Mouse (Mus musculus) urinary bladder, postnatal 14 days (tissue): ENCODE results near the gene Slc35f1.

Experiments used
- DNase-seq: peaks from one replicate; pipeline ENCODE4 v3.0.0; 2021; ENCODE audit warnings: low spot score

The Slc35f1 gene

DNA sequence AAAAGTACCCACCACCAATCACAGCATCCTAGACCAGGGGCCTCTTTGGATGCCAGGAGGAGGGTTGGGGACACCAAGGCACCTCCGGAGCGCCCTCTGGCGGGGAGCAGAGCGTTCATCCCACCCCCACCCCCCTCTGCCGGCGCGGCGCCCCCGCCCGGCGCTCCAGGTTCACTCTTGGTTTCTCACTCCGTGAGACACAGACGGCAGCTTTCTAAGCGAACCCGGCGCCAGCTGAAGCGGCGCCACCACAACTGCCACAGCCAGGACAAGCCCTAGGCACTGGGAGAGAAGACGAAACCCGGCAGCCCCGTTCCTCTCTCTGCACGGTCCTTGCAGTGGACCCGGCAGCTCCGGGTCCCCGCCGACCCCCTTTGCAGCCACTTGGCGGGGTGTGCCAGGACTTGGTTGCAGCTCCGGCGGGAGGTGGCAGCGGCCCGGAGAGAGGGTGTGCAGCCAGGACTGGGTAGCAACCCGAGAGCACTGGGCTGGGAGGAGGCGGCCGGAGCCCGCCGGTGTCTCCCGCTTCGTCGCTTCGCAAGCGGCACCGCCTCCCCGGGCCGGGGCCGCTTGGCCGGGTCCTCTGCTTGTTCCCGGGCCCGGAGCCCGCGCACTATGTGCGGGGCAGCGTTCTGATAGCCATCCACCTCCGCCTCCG, at the start of gene Slc35f1:
TSS of gene Slc35f1 (plus strand) at position 200 of the 658 bp plus-strand sequence.
- DNase-seq: peak; percentile 60

DNA sequence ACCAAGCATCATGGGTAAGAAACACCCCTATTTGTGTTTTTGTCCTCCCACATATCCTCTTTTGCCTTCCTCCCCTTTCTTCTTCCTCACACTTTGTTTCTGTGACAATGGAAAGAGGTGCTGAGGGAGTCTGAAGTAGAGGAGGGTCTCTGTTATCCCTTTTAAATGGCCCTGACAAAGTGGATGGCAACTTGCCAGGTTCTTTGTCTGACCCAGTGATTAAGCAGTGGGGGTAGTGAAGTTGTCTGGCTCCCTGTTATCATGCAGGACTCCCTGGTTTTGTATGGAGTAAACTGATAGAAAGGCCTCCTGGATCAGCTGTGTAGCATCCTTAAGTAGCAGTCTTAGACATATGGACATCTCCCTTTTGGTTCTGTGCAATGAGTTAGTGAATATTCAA, 19.1 kb upstream of the Slc35f1 start:
- DNase-seq: no peak

DNA sequence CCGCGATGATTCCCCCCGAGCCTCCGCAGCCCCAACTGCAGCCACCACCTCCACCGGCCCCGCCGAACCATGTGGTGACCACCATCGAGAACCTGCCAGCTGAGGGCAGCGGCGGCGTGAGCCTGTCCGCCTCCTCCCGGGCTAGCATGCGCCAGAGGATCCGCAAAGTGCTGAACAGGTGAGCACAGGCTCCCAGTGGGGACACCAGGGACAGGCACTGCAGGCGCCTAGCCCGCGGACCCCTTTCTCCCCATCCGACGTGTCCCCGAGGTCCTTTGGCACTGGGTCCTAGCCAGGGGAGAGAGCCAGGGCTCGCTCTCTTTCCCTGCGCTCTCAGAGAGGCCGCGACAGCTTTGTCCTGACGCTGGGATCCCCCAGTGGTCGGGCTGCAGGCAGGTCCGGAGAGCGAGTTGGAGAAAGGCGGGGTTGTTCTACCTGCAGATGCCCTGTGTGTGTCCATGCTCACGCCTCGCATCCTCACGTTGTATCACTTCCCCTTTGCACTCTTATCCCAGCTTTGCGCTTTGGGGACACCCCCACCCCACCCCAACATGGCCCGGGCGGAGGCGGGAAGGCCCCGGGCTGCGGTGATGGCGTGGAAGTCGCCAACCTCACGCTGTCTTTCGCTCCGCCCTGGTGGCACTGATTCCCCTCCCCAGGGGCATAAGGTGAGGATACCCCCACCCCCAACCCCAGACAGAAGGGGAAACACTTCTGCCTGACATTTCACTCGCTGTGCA, 829 bp downstream of the Slc35f1 start:
- no peak for DNase-seq

DNA sequence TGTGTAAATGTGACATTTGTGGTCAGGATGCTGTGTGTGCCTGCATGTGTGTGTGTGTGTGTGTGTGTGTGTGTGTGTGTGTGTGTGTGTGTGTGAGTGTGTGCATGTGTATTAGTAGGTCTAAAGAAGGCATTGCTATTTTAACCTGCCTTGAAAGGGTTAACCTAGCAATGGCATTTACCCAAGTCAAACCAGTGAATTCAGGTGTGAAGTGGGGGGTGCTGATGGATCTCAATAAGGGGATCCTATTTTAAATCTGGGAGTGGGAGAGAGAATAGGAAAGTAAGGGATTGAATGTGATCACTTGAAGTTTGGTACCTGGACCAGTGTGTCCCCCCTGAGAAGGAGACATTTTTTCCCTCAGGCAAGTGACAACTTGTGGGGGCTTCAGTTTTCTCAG, 13.4 kb downstream of the Slc35f1 start:
- DNase-seq: no peak

DNA sequence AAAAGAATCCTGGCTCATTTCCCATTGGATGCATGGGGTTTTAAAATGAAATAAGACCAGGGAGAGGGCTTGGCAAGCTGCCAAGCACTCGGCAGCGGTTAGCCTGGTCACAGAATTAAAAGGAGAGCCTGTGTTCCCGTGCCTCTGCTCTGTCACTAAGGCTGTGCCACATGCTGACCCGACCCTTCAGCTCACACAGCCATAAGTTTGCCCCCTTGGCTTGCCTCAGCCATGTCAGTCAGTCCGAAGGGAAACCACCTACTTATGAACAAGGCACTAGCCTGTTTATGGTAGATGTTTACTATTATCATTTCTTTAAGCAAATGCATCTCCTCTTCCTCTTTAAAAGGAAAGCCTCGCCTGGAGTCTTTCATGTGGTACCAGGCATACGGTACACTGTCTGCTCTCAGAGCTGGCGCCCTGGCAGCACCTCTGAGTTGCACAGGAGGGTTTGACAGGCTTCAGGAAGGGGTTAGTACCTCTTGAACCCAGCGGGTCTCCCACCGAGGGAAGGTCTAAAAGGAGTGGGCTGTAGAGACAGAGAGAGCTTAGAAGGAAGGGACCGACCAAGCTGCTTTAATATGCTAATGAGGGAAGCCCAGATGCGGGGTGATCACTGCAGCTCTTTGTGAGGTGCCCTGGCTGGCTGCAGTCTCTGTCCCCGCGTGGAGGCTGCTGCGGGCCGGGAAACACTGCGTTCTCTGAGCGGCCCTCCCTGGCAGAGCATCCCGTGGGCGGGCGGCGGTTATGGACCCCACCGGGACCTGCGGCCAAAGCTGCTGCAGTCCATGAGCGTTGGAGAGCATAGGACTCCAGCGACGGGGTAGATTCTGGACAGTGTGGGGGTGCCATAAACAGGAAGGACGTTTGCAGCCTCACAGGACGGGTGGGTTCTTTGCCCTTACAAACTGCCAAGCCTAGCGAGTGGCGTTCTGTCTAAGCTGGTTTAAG, 14.0 kb downstream of the Slc35f1 start:
- peak; percentile 3 for DNase-seq

DNA sequence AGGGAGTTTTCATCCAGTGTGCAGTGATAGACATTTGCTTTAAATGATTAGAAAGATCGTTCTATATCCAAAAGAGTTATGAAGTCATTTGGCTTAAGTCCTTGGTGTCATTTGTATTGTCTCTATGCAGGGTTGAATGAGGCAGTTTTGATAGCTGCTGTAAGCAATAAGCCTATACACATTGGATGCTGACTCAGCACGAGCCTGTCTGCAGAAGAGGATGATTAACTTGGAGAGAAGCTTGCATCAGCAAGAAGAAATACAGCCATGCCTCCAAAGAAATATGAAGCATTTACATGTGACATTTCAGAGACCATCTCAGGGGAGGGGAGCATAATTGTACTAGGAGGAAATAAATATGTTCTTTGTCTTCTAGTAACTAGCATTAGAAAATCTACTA, 19.1 kb downstream of the Slc35f1 start:
- no peak for DNase-seq

- DNase-seq: no peak
These were observed 21.8 kb downstream of the Slc35f1 start for GRCm38 (mm10) chr10:52712166-52712565.

DNA sequence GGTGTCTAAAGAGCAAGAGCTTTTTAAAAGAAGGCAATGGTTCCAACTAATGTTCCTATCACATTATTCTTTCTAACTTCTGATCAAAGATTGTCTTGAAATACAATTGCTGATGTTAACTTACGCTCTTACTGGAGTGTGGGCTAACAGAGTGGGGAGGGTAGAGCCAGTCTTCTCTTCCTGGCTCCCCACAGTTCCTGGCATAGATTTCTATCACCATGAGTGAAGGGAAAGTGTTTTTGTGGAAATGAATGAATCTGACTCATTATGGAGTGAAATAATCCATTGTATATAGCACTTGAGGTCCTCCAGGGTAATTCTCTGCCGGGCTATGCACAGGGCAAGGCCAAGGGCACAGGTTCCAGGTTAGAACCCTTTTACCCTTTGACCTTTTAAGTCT, 24.2 kb downstream of the Slc35f1 start:
- no peak for DNase-seq

- no peak for DNase-seq
These were observed 24.8 kb downstream of the Slc35f1 start for GRCm38 (mm10) chr10:52715146-52715545.

GRCm38 (mm10) chr10:52718199-52718917, 28.0 kb downstream of the Slc35f1 start:
- no peak for DNase-seq

DNA sequence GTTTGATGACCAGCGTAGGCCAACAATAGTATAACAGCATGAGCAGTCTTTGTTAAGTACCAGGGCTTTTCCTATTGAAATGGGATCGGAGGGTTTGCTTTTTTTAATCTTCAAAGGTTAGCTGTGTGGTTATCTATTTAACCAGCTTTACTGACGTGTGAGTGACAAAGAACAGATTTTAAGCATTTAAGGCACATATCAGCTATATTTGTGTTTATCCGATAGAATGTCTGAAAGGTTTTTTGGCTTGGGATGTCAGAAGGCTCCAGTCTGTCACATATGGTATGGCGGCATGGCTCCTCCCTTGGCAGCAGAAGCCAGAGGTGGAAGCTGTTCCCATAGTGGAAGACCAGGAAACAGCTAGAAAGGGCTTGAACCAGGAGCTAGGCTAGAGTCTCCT, 36.3 kb downstream of the Slc35f1 start:
- DNase-seq: no peak

DNA sequence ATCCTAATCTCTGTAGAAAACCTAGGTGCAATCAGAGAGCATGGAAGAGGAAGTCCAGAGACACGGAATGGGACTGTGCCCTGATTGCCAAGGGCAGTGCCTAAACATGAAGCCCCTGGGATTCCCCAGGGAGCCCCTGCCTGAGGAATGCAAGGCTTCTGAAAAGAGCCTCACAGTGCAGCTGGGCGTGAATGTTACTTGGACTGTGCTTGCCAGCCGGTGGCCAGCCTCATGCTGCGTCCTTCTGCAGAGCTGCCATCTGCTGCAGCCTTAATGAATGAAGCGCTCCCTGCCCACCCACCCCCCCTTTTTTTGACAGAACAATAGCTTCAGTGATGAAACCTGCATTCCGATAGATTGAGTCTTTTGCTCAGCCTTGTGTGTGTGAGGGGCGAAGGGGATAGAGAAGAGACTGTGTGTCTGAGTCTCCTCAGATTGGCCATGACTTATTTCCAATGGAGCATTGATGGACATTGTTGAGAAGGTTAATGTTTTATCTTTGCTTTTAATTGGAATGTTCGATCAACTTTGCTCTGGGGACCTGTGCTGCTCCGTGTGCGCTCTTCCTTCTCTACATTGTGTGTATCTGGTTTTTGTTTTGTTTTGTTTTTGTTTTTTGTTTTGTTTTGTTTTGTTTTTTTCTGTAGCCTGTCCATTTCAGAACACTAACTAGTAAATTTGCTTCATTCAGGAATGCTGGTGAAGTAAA, 52.5 kb downstream of the Slc35f1 start:
- DNase-seq: no peak

DNA sequence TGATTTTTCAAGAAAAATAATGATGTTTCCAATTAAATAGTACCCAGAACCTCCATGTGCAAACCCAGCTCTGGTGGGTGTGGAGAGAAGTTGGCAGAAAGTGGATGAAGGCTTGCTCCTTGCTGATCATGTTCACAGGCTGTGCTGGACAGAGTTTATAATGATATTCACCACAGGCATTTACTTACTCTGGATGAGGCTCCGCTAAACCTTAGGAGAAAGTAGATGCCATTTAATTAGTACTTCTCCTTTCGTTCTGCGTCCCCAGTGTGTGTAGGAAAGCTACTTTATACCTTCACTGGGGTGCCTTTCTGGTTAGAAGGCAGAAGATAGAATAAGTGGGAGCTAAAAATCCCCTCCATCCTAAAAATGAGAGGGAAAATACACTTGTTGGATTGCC, 53.5 kb downstream of the Slc35f1 start:
- DNase-seq: no peak

DNA sequence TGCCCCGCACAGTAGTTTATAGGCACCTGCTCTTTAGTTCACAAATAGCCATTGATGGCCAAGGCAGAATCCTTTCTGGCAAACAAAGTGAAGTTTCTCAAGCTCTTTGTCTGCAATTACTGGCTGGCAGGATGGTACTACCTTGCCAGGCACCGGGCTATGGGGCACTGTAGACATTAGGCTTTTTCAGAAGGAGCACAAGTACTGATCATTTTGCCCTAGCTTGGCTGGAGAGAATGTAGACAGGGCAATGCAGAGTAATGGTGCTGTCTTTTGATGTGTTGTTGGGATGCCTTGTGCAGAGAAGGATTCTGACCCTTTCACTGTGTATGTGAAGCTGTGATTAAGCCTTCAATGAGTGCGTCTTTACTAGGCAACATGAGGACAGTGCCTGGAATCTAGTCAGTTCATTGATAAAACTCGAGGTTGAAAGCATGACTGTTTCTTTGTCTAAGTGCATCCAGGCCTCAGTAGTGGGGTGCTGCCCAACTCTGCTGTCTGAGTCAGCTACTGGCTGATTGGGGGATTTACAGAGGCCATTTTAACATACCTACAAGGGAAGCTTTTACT, 57.8 kb downstream of the Slc35f1 start:
- DNase-seq: no peak

- DNase-seq: no peak
These were observed 65.8 kb downstream of the Slc35f1 start for GRCm38 (mm10) chr10:52755949-52756679.

GRCm38 (mm10) chr10:52757496-52758260, 67.3 kb downstream of the Slc35f1 start:
- no peak for DNase-seq

DNA sequence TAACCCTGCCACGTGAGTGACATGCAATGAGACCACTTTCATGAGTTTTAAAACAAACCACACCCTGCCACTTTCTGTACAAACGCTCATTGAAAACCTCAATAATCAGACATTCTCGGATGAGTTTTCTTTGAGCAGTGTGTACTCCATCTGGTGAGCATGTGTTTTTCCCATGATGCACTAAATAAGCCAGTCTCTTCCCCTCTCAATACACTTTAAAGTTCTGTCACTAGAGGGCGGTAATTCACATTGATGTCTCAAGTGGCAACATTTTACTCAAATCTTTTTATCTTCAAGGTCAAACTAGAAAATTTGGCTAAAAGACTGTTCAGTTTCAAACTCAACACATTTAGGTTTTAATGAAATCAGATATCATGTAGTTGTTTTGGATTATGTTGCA, 68.3 kb downstream of the Slc35f1 start:
- no peak for DNase-seq

- DNase-seq: no peak
These were observed 70.2 kb downstream of the Slc35f1 start for GRCm38 (mm10) chr10:52760527-52760926.

DNA sequence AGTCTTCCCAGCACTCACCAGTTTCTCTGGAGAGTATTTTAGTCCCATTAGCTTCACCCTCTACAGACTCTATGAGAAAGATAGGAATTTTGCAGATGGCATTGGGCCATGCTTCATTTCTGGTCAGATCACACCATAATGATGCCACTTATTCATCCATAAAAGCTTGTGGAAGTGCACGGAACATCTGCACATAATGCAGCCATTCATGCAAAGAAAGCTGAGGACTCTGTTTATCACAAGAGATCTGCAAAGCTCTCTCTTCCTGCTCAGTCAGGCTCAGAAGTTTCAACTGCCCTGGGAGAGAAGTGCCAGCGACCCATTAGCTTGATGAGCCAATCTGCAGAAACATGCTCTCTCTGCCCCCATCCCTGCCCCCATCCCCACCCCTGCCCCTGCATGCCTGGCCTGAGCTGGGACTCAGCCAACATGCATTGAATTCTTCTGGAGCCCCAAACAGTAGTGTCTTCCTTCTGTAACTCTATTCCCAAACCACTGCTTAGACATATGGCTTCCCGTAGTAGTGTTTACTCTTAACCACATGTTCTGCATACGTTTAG, 89.7 kb downstream of the Slc35f1 start:
- no peak for DNase-seq
